Mouse (Mus musculus) ES-Bruce4 (cell line): ENCODE results near the gene Sh3gl1. TPM values are rescaled to one million over a fixed set of nuclear protein-coding genes. Genes with fewer than 3 reads are reported as not detected.

Source experiments
- H3K27ac ChIP-seq: 2 replicates; pipeline ENCODE4 v1.5.1; 2012; ENCODE audit warnings: low read length, inconsistent platforms; ENCODE audit not compliant: insufficient read depth
- H3K27me3 ChIP-seq: 2 replicates; pipeline ENCODE4 v1.6.1; 2012; ENCODE audit warnings: mild to moderate bottlenecking, low read length, inconsistent platforms; ENCODE audit not compliant: control insufficient read depth, poor library complexity, insufficient read depth, severe bottlenecking
- H3K36me3 ChIP-seq: 2 replicates; pipeline ENCODE4 v1.6.1; 2012; ENCODE audit warnings: inconsistent platforms, mild to moderate bottlenecking, low read length, moderate library complexity; ENCODE audit not compliant: control insufficient read depth, poor library complexity, insufficient read depth, severe bottlenecking
- H3K4me1 ChIP-seq: one replicate; pipeline ENCODE4 v1.8.1; 2011; ENCODE audit warnings: low read length; ENCODE audit not compliant: control insufficient read depth, insufficient read depth
- H3K4me3 ChIP-seq: 2 replicates; pipeline ENCODE4 v1.5.1; 2011; ENCODE audit warnings: low read depth, mild to moderate bottlenecking, low read length
- H3K9ac ChIP-seq: 2 replicates; pipeline ENCODE4 v1.6.1; 2012; ENCODE audit warnings: low read depth, mild to moderate bottlenecking, inconsistent platforms; ENCODE audit not compliant: poor library complexity, severe bottlenecking
- H3K9me3 ChIP-seq: replicated peaks from 2 replicates; pipeline ENCODE4 v1.6.1; 2012; ENCODE audit warnings: mild to moderate bottlenecking, low read length, inconsistent platforms; ENCODE audit not compliant: control insufficient read depth, poor library complexity, insufficient read depth, severe bottlenecking
- CTCF ChIP-seq: IDR thresholded peaks from one replicate; pipeline ENCODE4 v1.8.1; 2011; ENCODE audit warnings: low read depth, low read length
- EP300 ChIP-seq: IDR thresholded peaks from 2 replicates; pipeline ENCODE4 v1.6.1; 2011; ENCODE audit warnings: low read depth, low read length; ENCODE audit not compliant: insufficient read depth
- POLR2A ChIP-seq: IDR thresholded peaks from one replicate; pipeline ENCODE4 v1.8.1; 2011; ENCODE audit warnings: low read length; ENCODE audit not compliant: insufficient read depth
- polyA plus RNA-seq: library from polyadenylated mRNA; stranded (reverse); fragments of >200 nt; gene quantifications from 2 replicates; pipeline ENCODE4 v1.2.4, GENCODE M21; 2011; ENCODE audit warnings: low read depth; ENCODE audit not compliant: missing spikeins, insufficient read depth, insufficient read length

The Sh3gl1 gene
- polyA plus RNA-seq, 1 experiment = 52.3 TPM

- no peaks in the 10 kb centered on the region for H3K4me1 ChIP-seq
- TF ChIP-seq CTCF = no peak
- TF ChIP-seq EP300 = no peak
- no peak for TF ChIP-seq POLR2A
- no peak overlapping the region for H3K27ac ChIP-seq
- H3K9me3 ChIP-seq = no peaks in the 10 kb centered on the region
- H3K9ac ChIP-seq = no peak overlapping the region
- no peak overlapping the region for H3K4me3 ChIP-seq
- H3K36me3 ChIP-seq = no peaks in the 10 kb centered on the region
- H3K27me3 ChIP-seq = no peaks in the 10 kb centered on the region
These were observed 12.0 kb downstream of the Sh3gl1 start for GRCm38 (mm10) chr17:56024476-56024875.

GRCm38 (mm10) chr17:56023386-56023785 lies 13.0 kb downstream of the Sh3gl1 start:
- no peak overlapping the region for H3K27ac ChIP-seq
- no peak for TF ChIP-seq POLR2A
- no peak for TF ChIP-seq CTCF
- TF ChIP-seq EP300 = no peak
- H3K9me3 ChIP-seq = no peaks in the 10 kb centered on the region
- peaks cover 6% of the 10 kb centered on the region for H3K36me3 ChIP-seq
- no peaks in the 10 kb centered on the region for H3K27me3 ChIP-seq
- no peak overlapping the region for H3K9ac ChIP-seq
- no peaks in the 10 kb centered on the region for H3K4me1 ChIP-seq
- no peak overlapping the region for H3K4me3 ChIP-seq

- no peak for TF ChIP-seq EP300
- TF ChIP-seq CTCF = no peak
- no peak for TF ChIP-seq POLR2A
- Histone ChIP-seq H3K36me3 (peaks cover 6% of the 10 kb centered on the region), H3K9ac (no peak overlapping the region), H3K4me1 (no peaks in the 10 kb centered on the region), H3K4me3 (no peak overlapping the region), H3K27ac (no peak overlapping the region), H3K27me3 (no peaks in the 10 kb centered on the region), H3K9me3 (no peaks in the 10 kb centered on the region)
These were observed 13.5 kb downstream of the Sh3gl1 start for GRCm38 (mm10) chr17:56022989-56023290.

GRCm38 (mm10) chr17:56022131-56022988 lies 14.1 kb downstream of the Sh3gl1 start:
- no peak for TF ChIP-seq CTCF
- no peak for TF ChIP-seq EP300
- TF ChIP-seq POLR2A = no peak
- H3K36me3 ChIP-seq = peaks cover 6% of the 10 kb centered on the region
- no peak overlapping the region for H3K9ac ChIP-seq

GRCm38 (mm10) chr17:56021161-56021910 lies 15.1 kb downstream of the Sh3gl1 start:
- no peak overlapping the region for H3K4me3 ChIP-seq
- no peaks in the 10 kb centered on the region for H3K9me3 ChIP-seq
- TF ChIP-seq EP300 = no peak
- TF ChIP-seq CTCF = no peak
- no peak for TF ChIP-seq POLR2A
- no peak overlapping the region for H3K9ac ChIP-seq
- H3K36me3 ChIP-seq = peaks cover 11% of the 10 kb centered on the region
- no peaks in the 10 kb centered on the region for H3K27me3 ChIP-seq
- no peak overlapping the region for H3K27ac ChIP-seq
- no peaks in the 10 kb centered on the region for H3K4me1 ChIP-seq

More at GRCm38 (mm10) chr17:56022131-56022988, 14.1 kb downstream of the Sh3gl1 start:
- no peak overlapping the region for H3K27ac ChIP-seq
- H3K4me1 ChIP-seq = no peaks in the 10 kb centered on the region
- no peaks in the 10 kb centered on the region for H3K27me3 ChIP-seq
- no peak overlapping the region for H3K4me3 ChIP-seq
- no peaks in the 10 kb centered on the region for H3K9me3 ChIP-seq
